Mouse (Mus musculus) neural tube, embryonic 13.5 days (tissue): ENCODE measurements around the gene Optc. TPM values are rescaled to one million over a fixed set of nuclear protein-coding genes. Genes with fewer than 3 reads are reported as not detected.

ENCODE experiments used
- ATAC-seq: fragments of 200-750 bp; cut with Nextera tagmentation; 2 replicates; pipeline ENCODE4 v1.8.0; 2017; ENCODE audit warnings: low read depth, mild to moderate bottlenecking, moderate TSS enrichment, moderate library complexity
- H3K27ac ChIP-seq: fragments of 300-500 bp; sonication (generic); replicated peaks from 2 replicates; pipeline ENCODE4 v1.5.1; 2015; ENCODE audit warnings: moderate library complexity, mild to moderate bottlenecking, inconsistent platforms
- H3K27me3 ChIP-seq: fragments of 300-500 bp; sonication (generic); 2 replicates; pipeline ENCODE4 v1.6.1; 2015; ENCODE audit warnings: mild to moderate bottlenecking, inconsistent platforms
- H3K36me3 ChIP-seq: fragments of 300-500 bp; sonication (generic); 2 replicates; pipeline ENCODE4 v1.6.1; 2015; ENCODE audit warnings: mild to moderate bottlenecking, inconsistent platforms
- H3K4me1 ChIP-seq: fragments of 300-500 bp; sonication (generic); replicated peaks from 2 replicates; pipeline ENCODE4 v1.6.1; 2015; ENCODE audit warnings: inconsistent platforms
- H3K4me2 ChIP-seq: fragments of 300-500 bp; sonication (generic); 2 replicates; pipeline ENCODE4 v1.6.1; 2015; ENCODE audit warnings: inconsistent platforms, mild to moderate bottlenecking, moderate library complexity
- H3K4me3 ChIP-seq: fragments of 300-500 bp; sonication (generic); 2 replicates; pipeline ENCODE4 v1.5.1; 2015; ENCODE audit warnings: mild to moderate bottlenecking, inconsistent platforms
- H3K9ac ChIP-seq: fragments of 300-500 bp; sonication (generic); 2 replicates; pipeline ENCODE4 v1.6.1; 2015; ENCODE audit warnings: moderate library complexity, mild to moderate bottlenecking, inconsistent platforms
- H3K9me3 ChIP-seq: fragments of 300-500 bp; sonication (generic); 2 replicates; pipeline ENCODE4 v1.6.1; 2016; ENCODE audit warnings: inconsistent platforms
- WGBS: fragments of 180-500 bp; shearing (Covaris S2); methylation state at CpG from one replicate; pipeline ENCODE4 v1.1.7; 2015; 5-methylcytosine and 5-hydroxymethylcytosine counted together
- polyA plus RNA-seq: library from polyadenylated mRNA; unstranded; fragments of >200 nt; fragmentation: Nextera tagmentation; extraction: Ambion mirVana; gene quantifications from 2 replicates; pipeline ENCODE4 v1.2.1, GENCODE M21; 2015

Gene Optc
- polyA plus RNA-seq, 1 experiment from 2014 or later = 2.4 TPM

DNA sequence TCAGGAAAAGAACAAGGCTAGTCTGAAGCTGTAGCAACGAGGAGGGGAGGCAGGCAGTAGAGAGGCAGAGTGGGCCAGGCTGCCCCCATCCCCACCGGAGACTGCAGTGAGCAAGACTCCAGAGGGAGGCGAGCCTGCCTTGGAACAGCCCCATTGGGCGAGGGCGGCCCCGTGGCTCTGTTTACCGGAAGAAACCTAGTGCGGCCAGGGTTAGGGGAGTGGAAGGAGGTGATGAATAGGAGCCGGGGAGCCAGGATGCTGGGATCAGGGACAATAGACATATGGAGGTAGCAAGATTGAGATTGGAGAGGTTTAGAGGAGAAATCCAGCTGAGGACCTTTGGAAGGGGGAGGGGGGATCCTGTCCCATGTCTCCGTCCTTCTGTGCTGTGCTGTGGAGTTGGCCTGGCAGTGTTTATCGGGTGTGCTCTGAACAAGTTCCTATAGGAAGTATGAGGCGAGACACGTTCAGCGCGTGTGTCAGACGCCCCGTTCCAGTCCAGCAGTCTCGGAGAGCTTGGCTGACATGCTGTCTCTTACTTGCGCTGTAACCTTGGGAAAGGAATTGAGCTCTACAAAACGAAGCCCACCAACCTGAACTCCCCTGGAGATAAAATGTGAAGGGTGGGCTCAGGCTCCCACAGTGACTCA, 17.7 kb downstream of the Optc start:
- Histone ChIP-seq H3K27ac (no peak overlapping the region), H3K4me3 (no peak overlapping the region), H3K27me3 (peaks cover 4% of the 10 kb centered on the region), H3K9ac (peak overlapping the region; percentile 22; the same call in 1 of the 2 replicates), H3K36me3 (no peaks in the 10 kb centered on the region), H3K4me1 (peaks cover 82% of the 10 kb centered on the region), H3K9me3 (no peaks in the 10 kb centered on the region), H3K4me2 (peak overlapping the region; percentile 39)
- no peak for ATAC-seq
- 16% methylated on average over 20 of the region's 20 CpGs for WGBS

GRCm38 (mm10) chr1:133887538-133888250, 20.1 kb downstream of the Optc start:
- WGBS = 71% methylated on average over 5 of the region's 5 CpGs
- H3K4me3 ChIP-seq = no peak overlapping the region
- no peaks in the 10 kb centered on the region for H3K9me3 ChIP-seq
- peaks cover 87% of the 10 kb centered on the region for H3K4me1 ChIP-seq
- peak overlapping the region; percentile 52 for H3K9ac ChIP-seq
- no peaks in the 10 kb centered on the region for H3K36me3 ChIP-seq
- H3K27me3 ChIP-seq = peaks cover 4% of the 10 kb centered on the region
- peak overlapping the region; percentile 38; the same call in 1 of the 2 replicates for H3K4me2 ChIP-seq
- ATAC-seq = no peak
- H3K27ac ChIP-seq = peak overlapping the region; percentile 72

DNA sequence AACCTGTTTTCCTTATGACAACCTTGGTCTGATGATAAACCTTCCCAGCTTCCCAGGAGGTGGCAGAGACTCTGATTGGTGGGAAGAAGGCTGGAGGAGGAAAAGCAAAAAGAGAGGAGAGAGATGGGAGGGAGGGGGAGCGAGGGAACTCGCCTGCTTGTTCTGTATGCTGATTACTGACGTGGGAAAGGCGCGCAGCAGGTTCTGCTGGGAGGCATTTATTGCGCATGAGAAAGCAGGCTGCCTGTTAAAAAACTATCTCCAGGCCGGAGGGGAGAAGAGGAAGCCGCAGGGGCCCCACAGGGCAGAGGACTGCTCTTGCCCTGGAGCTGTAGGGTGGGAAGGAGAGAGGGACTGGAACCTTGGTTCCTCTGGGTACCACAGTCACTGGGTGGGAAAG, 20.8 kb downstream of the Optc start:
- WGBS = 4% methylated on average over 8 of the region's 8 CpGs
- H3K4me1 ChIP-seq = peaks cover 85% of the 10 kb centered on the region
- no peaks in the 10 kb centered on the region for H3K9me3 ChIP-seq
- H3K9ac ChIP-seq = peak overlapping the region; percentile 52
- H3K27ac ChIP-seq = peak overlapping the region; percentile 72
- ATAC-seq = peak; percentile 48; the same call in 1 of the 2 replicates
- no peak overlapping the region for H3K4me3 ChIP-seq
- H3K36me3 ChIP-seq = no peaks in the 10 kb centered on the region
- H3K27me3 ChIP-seq = peaks cover 4% of the 10 kb centered on the region
- peak overlapping the region; percentile 38 for H3K4me2 ChIP-seq

DNA sequence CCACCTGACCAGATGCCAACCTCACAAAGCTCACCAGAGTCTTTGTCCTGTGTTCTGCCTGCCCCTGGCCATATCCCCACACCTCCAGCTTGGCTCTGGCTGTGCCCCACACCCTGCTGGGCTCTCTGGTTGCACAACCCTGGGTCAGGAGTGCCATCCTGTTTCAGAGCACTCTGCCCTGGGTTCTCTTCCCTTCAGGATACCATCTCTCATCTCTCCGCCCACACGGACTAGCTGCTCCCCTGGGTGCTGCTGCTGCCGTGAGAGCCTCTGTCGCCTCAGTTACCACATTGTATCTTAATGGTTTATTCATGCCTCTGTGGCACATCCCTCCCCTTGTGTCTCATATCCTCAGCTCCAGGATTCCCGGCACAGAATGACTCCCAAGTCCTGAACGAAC, 21.4 kb downstream of the Optc start:
- peak overlapping the region; percentile 52 for H3K9ac ChIP-seq
- peaks cover 4% of the 10 kb centered on the region for H3K27me3 ChIP-seq
- peak overlapping the region; percentile 38 for H3K4me2 ChIP-seq
- peak; percentile 19; the same call in 1 of the 2 replicates for ATAC-seq
- 5% methylated on average over 6 of the region's 6 CpGs for WGBS
- H3K27ac ChIP-seq = peak overlapping the region; percentile 72
- H3K4me1 ChIP-seq = peaks cover 85% of the 10 kb centered on the region
- no peaks in the 10 kb centered on the region for H3K36me3 ChIP-seq
- H3K4me3 ChIP-seq = no peak overlapping the region
- no peaks in the 10 kb centered on the region for H3K9me3 ChIP-seq

GRCm38 (mm10) chr1:133885811-133886210, 22.0 kb downstream of the Optc start:
- no peak for ATAC-seq
- H3K27me3 ChIP-seq = peaks cover 4% of the 10 kb centered on the region
- WGBS = 88% methylated on average over 6 of the region's 7 CpGs
- no peaks in the 10 kb centered on the region for H3K9me3 ChIP-seq
- H3K27ac ChIP-seq = peak overlapping the region; percentile 72; the same call in 1 of the 2 replicates
- H3K36me3 ChIP-seq = no peaks in the 10 kb centered on the region
- H3K9ac ChIP-seq = no peak overlapping the region
- H3K4me3 ChIP-seq = no peak overlapping the region
- H3K4me2 ChIP-seq = no peak overlapping the region
- peaks cover 82% of the 10 kb centered on the region for H3K4me1 ChIP-seq

DNA sequence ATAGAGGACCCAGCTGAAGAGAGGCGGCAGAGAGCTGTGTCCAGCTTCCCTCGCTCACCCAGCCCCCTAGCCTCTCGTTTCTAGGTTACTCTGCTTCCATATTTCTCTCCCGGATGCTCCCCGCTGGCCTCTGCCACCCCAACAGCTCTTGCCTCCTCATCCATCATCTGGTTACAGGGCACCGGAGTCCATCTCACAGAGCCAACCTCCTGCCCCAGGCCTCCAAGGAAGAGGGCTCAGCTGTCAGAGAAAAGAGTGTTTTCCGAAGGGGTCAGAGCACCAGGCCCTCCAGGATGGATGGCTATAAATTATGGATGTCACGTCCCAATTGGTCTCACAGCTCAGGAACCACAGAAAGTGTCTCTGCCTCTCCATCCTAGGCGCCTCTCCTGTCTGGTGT, 23.1 kb downstream of the Optc start:
- 15% methylated on average over 9 of the region's 9 CpGs for WGBS
- no peak overlapping the region for H3K4me3 ChIP-seq
- peaks cover 76% of the 10 kb centered on the region for H3K4me1 ChIP-seq
- no peak overlapping the region for H3K9ac ChIP-seq
- H3K27ac ChIP-seq = 0 out of 2 replicates have a peak overlapping the region, but pooled peaks have one; percentile 18
- no peak overlapping the region for H3K4me2 ChIP-seq
- H3K9me3 ChIP-seq = no peaks in the 10 kb centered on the region
- no peak for ATAC-seq
- H3K27me3 ChIP-seq = peaks cover 4% of the 10 kb centered on the region
- no peaks in the 10 kb centered on the region for H3K36me3 ChIP-seq

DNA sequence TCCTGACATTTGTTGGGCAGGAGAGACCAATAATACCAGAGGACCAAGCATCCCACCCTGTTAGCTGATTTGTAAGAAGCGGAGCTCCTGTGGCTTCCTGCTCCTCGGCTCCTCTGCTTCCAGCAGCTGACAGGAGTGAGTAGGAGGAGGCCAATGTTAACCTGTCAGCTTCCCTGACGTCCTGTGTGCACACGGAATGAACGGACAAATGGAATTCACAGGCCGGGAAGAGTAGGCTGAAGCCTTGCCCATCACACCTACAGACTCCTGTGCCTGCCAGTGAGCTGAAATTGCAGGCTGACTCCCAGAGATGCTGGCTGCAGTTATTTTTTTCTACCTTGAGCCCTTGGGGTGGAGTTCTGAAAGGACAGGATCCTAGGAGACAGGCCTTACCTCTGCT, 23.7 kb downstream of the Optc start:
- H3K9me3 ChIP-seq = no peaks in the 10 kb centered on the region
- H3K4me3 ChIP-seq = no peak overlapping the region
- peaks cover 4% of the 10 kb centered on the region for H3K27me3 ChIP-seq
- H3K36me3 ChIP-seq = no peaks in the 10 kb centered on the region
- H3K9ac ChIP-seq = no peak overlapping the region
- no peak overlapping the region for H3K4me2 ChIP-seq
- ATAC-seq = no peak
- peaks cover 71% of the 10 kb centered on the region for H3K4me1 ChIP-seq
- WGBS = 78% methylated on average over 6 of the region's 6 CpGs
- H3K27ac ChIP-seq = 0 out of 2 replicates have a peak overlapping the region, but pooled peaks have one; percentile 18

- Histone ChIP-seq H3K27ac (0 out of 2 replicates have a peak overlapping the region, but pooled peaks have one; percentile 18), H3K4me1 (peaks cover 62% of the 10 kb centered on the region), H3K36me3 (no peaks in the 10 kb centered on the region), H3K27me3 (no peaks in the 10 kb centered on the region), H3K9ac (no peak overlapping the region), H3K9me3 (no peaks in the 10 kb centered on the region), H3K4me3 (no peak overlapping the region), H3K4me2 (no peak overlapping the region)
- 54% methylated on average over 11 of the region's 11 CpGs for WGBS
- ATAC-seq = no peak
Measured at GRCm38 (mm10) chr1:133882283-133883217, 25.2 kb downstream of the Optc start.

DNA sequence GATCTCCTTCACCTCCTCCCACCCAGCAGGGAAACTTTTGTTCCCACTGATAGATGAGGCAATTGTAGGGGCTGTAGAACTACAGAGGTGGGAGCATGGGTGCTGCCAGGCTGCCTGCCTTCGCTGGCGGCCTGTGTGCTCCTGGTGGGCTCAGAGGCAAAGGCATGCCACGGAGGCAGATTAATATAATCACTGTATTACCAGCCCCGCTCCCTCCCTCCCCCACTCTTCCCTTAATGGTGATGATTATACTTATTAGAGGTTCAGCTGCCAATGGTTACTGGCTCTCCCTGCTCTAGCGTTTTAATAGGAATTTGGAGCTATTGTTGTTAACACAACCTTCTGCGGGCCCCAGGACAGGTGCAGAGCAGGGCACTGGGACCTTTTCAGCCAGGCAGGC, 26.0 kb downstream of the Optc start:
- H3K4me3 ChIP-seq = no peak overlapping the region
- no peaks in the 10 kb centered on the region for H3K36me3 ChIP-seq
- H3K9ac ChIP-seq = no peak overlapping the region
- ATAC-seq = no peak
- H3K4me1 ChIP-seq = peaks cover 58% of the 10 kb centered on the region
- no peak overlapping the region for H3K4me2 ChIP-seq
- 21% methylated on average over 6 of the region's 6 CpGs for WGBS
- 0 out of 2 replicates have a peak overlapping the region, but pooled peaks have one; percentile 33 for H3K27ac ChIP-seq
- H3K27me3 ChIP-seq = no peaks in the 10 kb centered on the region
- no peaks in the 10 kb centered on the region for H3K9me3 ChIP-seq

DNA sequence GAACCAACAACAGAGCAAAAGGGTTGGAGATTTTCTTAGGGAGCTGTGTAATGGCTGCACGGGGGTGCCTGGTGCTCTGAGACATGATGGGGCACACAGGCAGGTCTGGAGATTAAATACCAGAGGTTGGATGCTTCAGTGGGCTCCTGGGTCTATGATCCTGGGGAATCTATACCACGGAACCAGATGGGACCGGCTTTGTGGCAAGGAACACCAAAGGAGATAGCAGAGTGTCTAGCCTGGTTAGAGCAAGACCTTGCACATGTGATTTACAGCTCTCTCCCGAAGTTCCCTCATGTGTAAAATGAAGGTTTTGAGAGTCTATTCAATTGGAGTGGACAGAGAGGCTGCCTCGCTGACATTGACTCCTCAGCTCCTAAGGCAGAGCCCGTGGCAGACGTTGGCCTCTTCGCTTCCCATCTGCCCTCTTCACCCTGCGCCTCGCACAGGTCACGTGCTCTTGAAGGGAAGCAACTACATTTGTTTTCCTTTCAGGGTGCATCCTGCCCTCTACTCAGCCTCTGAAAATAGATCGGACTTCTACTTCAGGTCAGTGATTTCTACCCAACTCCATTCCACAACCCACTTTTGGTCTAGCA, 28.9 kb downstream of the Optc start:
- H3K4me2 ChIP-seq = no peak overlapping the region
- ATAC-seq = no peak
- H3K4me1 ChIP-seq = peaks cover 37% of the 10 kb centered on the region
- no peak overlapping the region for H3K4me3 ChIP-seq
- H3K36me3 ChIP-seq = no peaks in the 10 kb centered on the region
- no peak overlapping the region for H3K9ac ChIP-seq
- no peaks in the 10 kb centered on the region for H3K27me3 ChIP-seq
- WGBS = 38% methylated on average over 12 of the region's 12 CpGs
- no peaks in the 10 kb centered on the region for H3K9me3 ChIP-seq
- no peak overlapping the region for H3K27ac ChIP-seq

GRCm38 (mm10) chr1:133876936-133877335, 30.9 kb downstream of the Optc start:
- Histone ChIP-seq H3K27me3 (no peaks in the 10 kb centered on the region), H3K27ac (no peak overlapping the region), H3K4me2 (no peak overlapping the region), H3K4me3 (no peak overlapping the region), H3K9ac (no peak overlapping the region), H3K36me3 (no peaks in the 10 kb centered on the region), H3K9me3 (no peaks in the 10 kb centered on the region), H3K4me1 (peaks cover 28% of the 10 kb centered on the region)
- WGBS = 85% methylated on average over 7 of the region's 7 CpGs
- ATAC-seq = no peak
